Mouse (Mus musculus) MEL (cell line): ENCODE measurements around the gene Olfr541. TPM values are rescaled to one million over a fixed set of nuclear protein-coding genes. Genes with fewer than 3 reads are reported as not detected.

ENCODE experiments used
- DNase-seq: peaks from one replicate; pipeline ENCODE4 v3.0.0; 2011; ENCODE audit warnings: low read depth, low spot score
- H3K27ac ChIP-seq: 2 replicates; pipeline ENCODE4 v1.5.1; 2012; ENCODE audit warnings: low read depth, mild to moderate bottlenecking, control low read depth, low read length, moderate library complexity; ENCODE audit not compliant: control insufficient read depth
- H3K27me3 ChIP-seq, 2 experiments: fragments of 150-350 bp in 1 of 2; sonication (generic) in 1 of 2; 2 replicates each; pipeline ENCODE4 v1.6.1; 2012; ENCODE audit warnings: low read length in 2 of 2, mild to moderate bottlenecking in 2 of 2, improper control_type of control experiment in 1 of 2, moderate library complexity in 1 of 2; ENCODE audit not compliant: insufficient read depth in 2 of 2, control insufficient read depth in 1 of 2
- H3K36me3 ChIP-seq, 2 experiments: 2 replicates each; pipeline ENCODE4 v1.6.1; 2012 to 2014; ENCODE audit warnings: low read length in 2 of 2, improper control_type of control experiment in 1 of 2, inconsistent platforms in 1 of 2, mild to moderate bottlenecking in 1 of 2; ENCODE audit not compliant: insufficient read depth in 2 of 2, control insufficient read depth in 1 of 2
- H3K4me1 ChIP-seq, 2 experiments: fragments of 150-350 bp in 1 of 2; sonication (generic) in 1 of 2; 2 replicates each; pipeline ENCODE4 v1.6.1; 2012; ENCODE audit warnings: low read length in 2 of 2, improper control_type of control experiment in 1 of 2, mild to moderate bottlenecking in 1 of 2; ENCODE audit not compliant: insufficient read depth in 2 of 2, control insufficient read depth in 1 of 2
- H3K4me3 ChIP-seq, 2 experiments: fragments of 150-350 bp in 1 of 2; sonication (generic) in 1 of 2; 2 replicates each; pipeline ENCODE4 v1.5.1; 2012; ENCODE audit warnings: low read depth in 2 of 2, low read length in 2 of 2, mild to moderate bottlenecking in 2 of 2, moderate library complexity in 2 of 2, control low read depth in 1 of 2, improper control_type of control experiment in 1 of 2; ENCODE audit not compliant: control insufficient read depth in 1 of 2, insufficient read depth in 1 of 2
- H3K79me2 ChIP-seq: 2 replicates; pipeline ENCODE4 v1.6.1; 2012; ENCODE audit warnings: mild to moderate bottlenecking, low read length, moderate library complexity; ENCODE audit not compliant: control insufficient read depth, poor library complexity, insufficient read depth
- H3K9ac ChIP-seq: 2 replicates; pipeline ENCODE4 v1.6.1; 2012; ENCODE audit warnings: low read depth, mild to moderate bottlenecking, control low read depth, low read length, moderate library complexity; ENCODE audit not compliant: control insufficient read depth, poor library complexity, severe bottlenecking
- H3K9me3 ChIP-seq: fragments of 150-350 bp; sonication (generic); replicated peaks from 2 replicates; pipeline ENCODE4 v1.6.1; 2012; ENCODE audit warnings: mild to moderate bottlenecking, low read length, improper control_type of control experiment, moderate library complexity; ENCODE audit not compliant: insufficient read depth
- BHLHE40 ChIP-seq: IDR thresholded peaks from 2 replicates; pipeline ENCODE4 v1.6.1; 2012; ENCODE audit warnings: low read depth, mild to moderate bottlenecking, inconsistent platforms, low read length, improper control_type of control experiment, borderline replicate concordance
- CHD1 ChIP-seq: IDR thresholded peaks from 2 replicates; pipeline ENCODE4 v1.6.1; 2012; ENCODE audit warnings: low read depth, mild to moderate bottlenecking, inconsistent platforms, low read length, improper control_type of control experiment
- CHD2 ChIP-seq: IDR thresholded peaks from 2 replicates; pipeline ENCODE4 v1.6.1; 2011; ENCODE audit warnings: low read length, improper control_type of control experiment
- E2F4 ChIP-seq: IDR thresholded peaks from 2 replicates; pipeline ENCODE4 v1.6.1; 2011; ENCODE audit warnings: low read depth, low read length, improper control_type of control experiment, borderline replicate concordance
- GABPA ChIP-seq: IDR thresholded peaks from 2 replicates; pipeline ENCODE4 v1.6.1; 2012; ENCODE audit warnings: low read depth, mild to moderate bottlenecking, inconsistent platforms, low read length, improper control_type of control experiment, moderate library complexity
- HCFC1 ChIP-seq: IDR thresholded peaks from 2 replicates; pipeline ENCODE4 v1.6.1; 2012; ENCODE audit warnings: low read depth, mild to moderate bottlenecking, inconsistent platforms, low read length, improper control_type of control experiment, moderate library complexity
- JUND ChIP-seq: IDR thresholded peaks from 2 replicates; pipeline ENCODE4 v1.6.1; 2011; ENCODE audit warnings: low read depth, mild to moderate bottlenecking, improper control_type of control experiment, low read length
- KAT2A ChIP-seq: conservative IDR thresholded peaks from 2 replicates; pipeline ENCODE4 v1.6.1; 2012; ENCODE audit warnings: low read depth, low read length, improper control_type of control experiment, inconsistent platforms
- POLR2AphosphoS2 ChIP-seq: IDR thresholded peaks from 2 replicates; pipeline ENCODE4 v1.6.1; 2011; ENCODE audit warnings: low read length, improper control_type of control experiment
- POLR2AphosphoS5 ChIP-seq: IDR thresholded peaks from 2 replicates; pipeline ENCODE4 v1.6.1; 2012; ENCODE audit warnings: low read depth, borderline replicate concordance, mild to moderate bottlenecking, inconsistent platforms, low read length, moderate library complexity, mixed read lengths
- RAD21 ChIP-seq: IDR thresholded peaks from 2 replicates; pipeline ENCODE4 v1.6.1; 2011; ENCODE audit warnings: mild to moderate bottlenecking, low read depth, low read length, improper control_type of control experiment
- SIN3A ChIP-seq: IDR thresholded peaks from 2 replicates; pipeline ENCODE4 v1.6.1; 2012; ENCODE audit warnings: low read length, improper control_type of control experiment, inconsistent platforms
- SMC3 ChIP-seq: IDR thresholded peaks from 2 replicates; pipeline ENCODE4 v1.6.1; 2011; ENCODE audit warnings: low read depth, low read length, improper control_type of control experiment
- TBP ChIP-seq: IDR thresholded peaks from 2 replicates; pipeline ENCODE4 v1.8.0; 2011; ENCODE audit warnings: low read depth, low read length, improper control_type of control experiment
- TCF12 ChIP-seq: IDR thresholded peaks from 2 replicates; pipeline ENCODE4 v1.6.1; 2014; ENCODE audit warnings: low read depth, mild to moderate bottlenecking, inconsistent platforms, low read length, improper control_type of control experiment, moderate library complexity
- ZKSCAN1 ChIP-seq: IDR thresholded peaks from 2 replicates; pipeline ENCODE4 v1.6.1; 2012; ENCODE audit warnings: low read depth, mild to moderate bottlenecking, inconsistent platforms, low read length, improper control_type of control experiment, moderate library complexity
- ZMIZ1 ChIP-seq: IDR thresholded peaks from 2 replicates; pipeline ENCODE4 v1.6.1; 2012; ENCODE audit warnings: low read depth, mild to moderate bottlenecking, inconsistent platforms, low read length, improper control_type of control experiment, moderate library complexity
- ZNF384 ChIP-seq: IDR thresholded peaks from 2 replicates; pipeline ENCODE4 v1.6.1; 2012; ENCODE audit warnings: low read depth, mild to moderate bottlenecking, inconsistent platforms, low read length, improper control_type of control experiment
- polyA plus RNA-seq, 2 experiments: library from polyadenylated mRNA; stranded (reverse) in 1 of 2; unstranded in 1 of 2; fragments of >175 nt in 1 of 2; fragments of >200 nt in 1 of 2; gene quantifications; 2 replicates each; pipeline versions ENCODE4 v1.2.1 to v1.2.4; 2012; ENCODE audit warnings: low replicate concordance in 2 of 2, low read depth in 1 of 2; ENCODE audit not compliant: insufficient read length in 2 of 2, insufficient read depth in 1 of 2, missing spikeins in 1 of 2
- total RNA-seq: library from RNA; depleted of rRNA; stranded (reverse); fragments of 300-350 nt; gene quantifications from 2 replicates; pipeline ENCODE4 v1.2.3, GENCODE M21; 2012

Olfr541 gene
- total and polyA plus RNA-seq, 3 experiments, result not detected

DNA sequence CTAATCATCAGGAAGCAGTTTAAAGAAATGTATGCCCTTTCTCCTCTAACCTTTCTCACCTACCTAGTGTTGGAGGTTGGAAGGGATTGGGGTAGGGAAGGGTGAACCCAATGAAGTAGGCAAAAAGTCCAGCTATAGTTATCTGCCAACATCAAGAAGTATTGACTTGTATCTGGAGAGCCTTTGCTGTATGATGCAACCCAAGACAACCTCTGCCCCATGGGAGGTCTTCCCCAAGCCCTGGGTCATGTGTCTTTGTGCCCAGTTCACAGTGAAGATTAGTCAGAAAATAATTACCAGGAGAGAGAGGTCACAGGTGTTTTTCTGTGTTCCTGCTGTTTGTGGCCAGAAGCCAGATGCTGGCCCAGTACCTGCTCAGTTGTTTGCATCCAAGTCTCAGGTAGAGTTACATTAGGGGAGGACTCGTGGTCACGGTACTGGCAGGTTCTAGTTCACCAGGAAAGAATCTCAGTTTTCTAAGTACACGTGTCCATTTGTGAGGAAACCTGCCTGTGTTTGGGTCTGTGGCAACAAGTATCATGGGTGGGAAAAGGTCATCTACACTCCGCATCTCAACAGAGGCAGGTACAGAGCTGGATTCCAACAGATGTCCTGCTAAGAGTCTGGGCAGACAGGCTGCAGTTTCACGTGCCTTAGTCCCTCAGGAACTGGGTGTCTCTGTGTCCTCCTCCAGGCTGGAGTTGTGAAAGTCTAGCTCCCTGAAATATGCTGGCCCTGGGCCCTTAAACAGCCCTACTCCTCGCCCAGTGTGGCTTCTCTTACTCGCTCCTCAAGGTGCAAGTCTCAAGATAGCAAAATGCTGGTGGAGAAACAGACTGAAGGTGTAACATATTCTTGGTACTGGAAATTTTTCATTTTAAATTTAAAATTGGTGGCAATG, 20.3 kb downstream of the Olfr541 start:
- no peak for TF ChIP-seq TBP
- no peak for TF ChIP-seq KAT2A
- TF ChIP-seq CHD1, result no peak
- no peak for TF ChIP-seq E2F4
- TF ChIP-seq SMC3, result no peak
- no peak for TF ChIP-seq ZKSCAN1
- no peak for TF ChIP-seq ZMIZ1
- no peak for TF ChIP-seq BHLHE40
- TF ChIP-seq SIN3A, result no peak
- no peak for TF ChIP-seq CHD2
- no peak for TF ChIP-seq TCF12
- Histone ChIP-seq H3K4me3 (no peak overlapping the region), H3K27me3 (no peaks in the 10 kb centered on the region), H3K27ac (no peak overlapping the region), H3K9ac (no peak overlapping the region), H3K4me1 (no peaks in the 10 kb centered on the region), H3K9me3 (no peaks in the 10 kb centered on the region), H3K79me2 (no peaks in the 10 kb centered on the region), H3K36me3 (no peaks in the 10 kb centered on the region)
- DNase-seq, result no peak

- TF ChIP-seq ZNF384 (no peak), KAT2A (no peak), HCFC1 (no peak), GABPA (no peak), POLR2AphosphoS2 (no peak), POLR2AphosphoS5 (no peak), SMC3 (no peak), JUND (no peak), RAD21 (no peak)
- TF ChIP-seq, all 39 proteins: peak for 0
- Histone ChIP-seq H3K27me3 (no peaks in the 10 kb centered on the region), H3K4me1 (no peaks in the 10 kb centered on the region)
Measured at GRCm38 (mm10) chr7:140721095-140721494, 24.0 kb downstream of the Olfr541 start.

More at GRCm38 (mm10) chr7:140721095-140721494, 24.0 kb downstream of the Olfr541 start:
- H3K27ac ChIP-seq, result no peak overlapping the region
- DNase-seq, result no peak
- H3K79me2 ChIP-seq, result no peaks in the 10 kb centered on the region
- no peaks in the 10 kb centered on the region for H3K36me3 ChIP-seq
- no peaks in the 10 kb centered on the region for H3K9me3 ChIP-seq
- H3K9ac ChIP-seq, result no peak overlapping the region
- no peak overlapping the region for H3K4me3 ChIP-seq
